Mouse (Mus musculus) forebrain, postnatal 0 days (tissue): ENCODE measurements around the gene Sdccag8. TPM values are rescaled to one million over a fixed set of nuclear protein-coding genes. Genes with fewer than 3 reads are reported as not detected.
A peak's percentile ranks its signal among the peaks of the same experiment; 100 is the strongest.

Source experiments
- ATAC-seq: fragments of 200-750 bp; cut with Nextera tagmentation; 2 replicates; pipeline ENCODE4 v1.8.0; 2017; ENCODE audit warnings: mild to moderate bottlenecking, moderate library complexity
- DNase-seq: peaks from one replicate; pipeline ENCODE4 v3.0.0-alpha.2; 2015
- H3K27ac ChIP-seq: fragments of 300-500 bp; sonication (generic); 2 replicates; pipeline ENCODE4 v1.5.1; 2014; ENCODE audit warnings: low read depth, mild to moderate bottlenecking, antibody characterized with exemption, low read length, moderate library complexity, mixed read lengths
- H3K27me3 ChIP-seq: fragments of 300-500 bp; sonication (generic); 2 replicates; pipeline ENCODE4 v1.6.1; 2014; ENCODE audit warnings: mild to moderate bottlenecking, low read length, mixed read lengths; ENCODE audit not compliant: insufficient read depth
- H3K36me3 ChIP-seq: fragments of 300-500 bp; sonication (generic); 2 replicates; pipeline ENCODE4 v1.6.1; 2014; ENCODE audit warnings: mild to moderate bottlenecking, moderate library complexity; ENCODE audit not compliant: insufficient read depth
- H3K4me1 ChIP-seq: fragments of 300-500 bp; sonication (generic); 2 replicates; pipeline ENCODE4 v1.6.1; 2014; ENCODE audit warnings: antibody characterized with exemption; ENCODE audit not compliant: insufficient read depth
- H3K4me2 ChIP-seq: fragments of 300-500 bp; sonication (generic); 2 replicates; pipeline ENCODE4 v1.6.1; 2014; ENCODE audit warnings: low read depth, mild to moderate bottlenecking, moderate library complexity
- H3K4me3 ChIP-seq: fragments of 300-500 bp; sonication (generic); 2 replicates; pipeline ENCODE4 v1.5.1; 2014; ENCODE audit warnings: low read depth, low read length, mixed read lengths
- H3K9ac ChIP-seq: fragments of 300-500 bp; sonication (generic); 2 replicates; pipeline ENCODE4 v1.6.1; 2014; ENCODE audit warnings: mild to moderate bottlenecking
- H3K9me3 ChIP-seq: fragments of 300-500 bp; sonication (generic); 2 replicates; pipeline ENCODE4 v1.6.1; 2016; ENCODE audit warnings: low read length
- CTCF ChIP-seq: sonication (generic); IDR thresholded peaks from 2 replicates; pipeline ENCODE4 v1.5.1; 2016; ENCODE audit warnings: antibody characterized with exemption, control low read depth, low read depth
- WGBS: fragments of 180-500 bp; shearing (Covaris S2); extraction: QIAGEN DNeasy Blood & Tissue Kit; methylation state at CpG from one replicate; pipeline ENCODE4 v1.1.7; 2014; 5-methylcytosine and 5-hydroxymethylcytosine counted together
- polyA plus RNA-seq: library from polyadenylated mRNA; unstranded; fragments of >200 nt; fragmentation: Nextera tagmentation; extraction: Ambion mirVana; gene quantifications from 2 replicates; pipeline ENCODE4 v1.2.1, GENCODE M21; 2015
- total RNA-seq: library from RNA; depleted of rRNA; stranded (reverse); fragments of >200 nt; gene quantifications from 2 replicates; pipeline ENCODE4 v1.2.3, GENCODE M21; 2014

Sdccag8 gene
- total and polyA plus RNA-seq, 2 experiments from 2014 or later, result 14.0 to 32.8 TPM

- peaks cover 21% of the 10 kb centered on the region for H3K4me1 ChIP-seq
- WGBS, result 79% methylated on average over 3 of the region's 3 CpGs
- H3K4me3 ChIP-seq, result peak overlapping the region; percentile 89
- H3K4me2 ChIP-seq, result peak overlapping the region; percentile 68
- no peaks in the 10 kb centered on the region for H3K9me3 ChIP-seq
- DNase-seq (no peak), ATAC-seq (no peak)
- TF ChIP-seq CTCF, result no peak
- H3K36me3 ChIP-seq, result no peaks in the 10 kb centered on the region
- peak overlapping the region; percentile 98; the same call in 1 of the 2 replicates for H3K9ac ChIP-seq
- H3K27me3 ChIP-seq, result no peaks in the 10 kb centered on the region
- peak overlapping the region; percentile 100; the same call in 1 of the 2 replicates for H3K27ac ChIP-seq
Measured at GRCm38 (mm10) chr1:176811892-176812291, 2.6 kb upstream of the Sdccag8 start.

GRCm38 (mm10) chr1:176812491-176813291, 1.8 kb upstream of the Sdccag8 start:
- Histone ChIP-seq H3K9ac (peak overlapping the region; percentile 98), H3K27me3 (no peaks in the 10 kb centered on the region), H3K4me1 (peaks cover 21% of the 10 kb centered on the region), H3K4me3 (peak overlapping the region; percentile 89), H3K4me2 (peak overlapping the region; percentile 68), H3K27ac (peak overlapping the region; percentile 100), H3K9me3 (no peaks in the 10 kb centered on the region), H3K36me3 (no peaks in the 10 kb centered on the region)
- DNase-seq (peak; percentile 17), ATAC-seq (no peak)
- WGBS, result 9% methylated on average over 11 of the region's 11 CpGs
- TF ChIP-seq CTCF, result no peak

- Histone ChIP-seq H3K9me3 (no peaks in the 10 kb centered on the region), H3K4me3 (peak overlapping the region; percentile 89), H3K27me3 (no peaks in the 10 kb centered on the region), H3K27ac (peak overlapping the region; percentile 100), H3K36me3 (no peaks in the 10 kb centered on the region), H3K9ac (peak overlapping the region; percentile 98), H3K4me1 (peaks cover 16% of the 10 kb centered on the region), H3K4me2 (peak overlapping the region; percentile 68)
- peak; percentile 30 for ATAC-seq
- WGBS, result under 1% methylated on average over 66 of the region's 75 CpGs
- DNase-seq, result peak; percentile 78
- TF ChIP-seq CTCF, result no peak; the same call in 1 of the 2 replicates
Measured at GRCm38 (mm10) chr1:176813292-176814035, 996 bp upstream of the Sdccag8 start.

GRCm38 (mm10) chr1:176814036-176814420, 432 bp upstream of the Sdccag8 start, which contains the start of gene Cep170:
Cep170 (minus strand) TSS chr1:176814067.
- peak within 1 kb of the TSS; percentile 89 for H3K4me3 ChIP-seq
- peak within 1 kb of the TSS; percentile 98 for H3K9ac ChIP-seq
- H3K36me3 ChIP-seq, result no peaks in the 10 kb centered on the region
- H3K4me1 ChIP-seq, result peaks cover 10% of the 10 kb centered on the region
- H3K27me3 ChIP-seq, result no peaks in the 10 kb centered on the region
- no peaks in the 10 kb centered on the region for H3K9me3 ChIP-seq
- DNase-seq, result peak; percentile 100
- peak within 1 kb of the TSS; percentile 100 for H3K27ac ChIP-seq
- peak; percentile 94 for ATAC-seq
- WGBS, result 2% methylated on average over 28 of the region's 28 CpGs
- no peak for TF ChIP-seq CTCF
- H3K4me2 ChIP-seq, result peak within 1 kb of the TSS; percentile 68

- WGBS, result 86% methylated on average over 4 of the region's 4 CpGs
- H3K9me3 ChIP-seq, result no peaks in the 10 kb centered on the region
- no peak for ATAC-seq
Measured at GRCm38 (mm10) chr1:176816728-176817127, 2.3 kb downstream of the Sdccag8 start.

GRCm38 (mm10) chr1:176818147-176818546, 3.7 kb downstream of the Sdccag8 start:
- Histone ChIP-seq H3K4me2 (no peak overlapping the region), H3K9me3 (no peaks in the 10 kb centered on the region), H3K36me3 (no peaks in the 10 kb centered on the region), H3K27ac (no peak overlapping the region), H3K9ac (no peak overlapping the region), H3K4me1 (no peaks in the 10 kb centered on the region), H3K4me3 (no peak overlapping the region), H3K27me3 (no peaks in the 10 kb centered on the region)
- TF ChIP-seq CTCF, result no peak
- 83% methylated on average over 2 of the region's 2 CpGs for WGBS
- no peak for ATAC-seq
- DNase-seq, result no peak

More at GRCm38 (mm10) chr1:176816728-176817127, 2.3 kb downstream of the Sdccag8 start:
- Histone ChIP-seq H3K4me2 (no peak overlapping the region), H3K27me3 (no peaks in the 10 kb centered on the region), H3K4me3 (no peak overlapping the region), H3K9ac (no peak overlapping the region), H3K36me3 (no peaks in the 10 kb centered on the region), H3K4me1 (no peaks in the 10 kb centered on the region), H3K27ac (no peak overlapping the region)
- DNase-seq, result no peak
- no peak for TF ChIP-seq CTCF

- no peak for ATAC-seq
- H3K36me3 ChIP-seq, result no peaks in the 10 kb centered on the region
- H3K4me2 ChIP-seq, result no peak overlapping the region
- H3K27ac ChIP-seq, result no peak overlapping the region
- no peak overlapping the region for H3K9ac ChIP-seq
- no peaks in the 10 kb centered on the region for H3K4me1 ChIP-seq
- no peaks in the 10 kb centered on the region for H3K9me3 ChIP-seq
- DNase-seq, result no peak
- no peak overlapping the region for H3K4me3 ChIP-seq
- no peak for TF ChIP-seq CTCF
- 61% methylated on average over 6 of the region's 6 CpGs for WGBS
- H3K27me3 ChIP-seq, result no peaks in the 10 kb centered on the region
Measured at GRCm38 (mm10) chr1:176818763-176819162, 4.3 kb downstream of the Sdccag8 start.
